Mouse (Mus musculus) G1E (cell line): ENCODE measurements around the gene Rnf207.

Source experiments
- CTCF ChIP-seq: IDR thresholded peaks from 2 replicates; pipeline ENCODE4 v1.5.1; 2012; ENCODE audit warnings: low read depth, low read length, inconsistent platforms, mixed read lengths
- GATA1 ChIP-seq: IDR thresholded peaks from 2 replicates; pipeline ENCODE4 v1.6.1; 2012; ENCODE audit warnings: borderline replicate concordance, low read length, inconsistent platforms, mixed read lengths
- POLR2AphosphoS5 ChIP-seq: IDR thresholded peaks from 2 replicates; pipeline ENCODE4 v1.6.1; 2012; ENCODE audit warnings: low read depth, low read length, inconsistent platforms; ENCODE audit not compliant: insufficient replicate concordance

DNA sequence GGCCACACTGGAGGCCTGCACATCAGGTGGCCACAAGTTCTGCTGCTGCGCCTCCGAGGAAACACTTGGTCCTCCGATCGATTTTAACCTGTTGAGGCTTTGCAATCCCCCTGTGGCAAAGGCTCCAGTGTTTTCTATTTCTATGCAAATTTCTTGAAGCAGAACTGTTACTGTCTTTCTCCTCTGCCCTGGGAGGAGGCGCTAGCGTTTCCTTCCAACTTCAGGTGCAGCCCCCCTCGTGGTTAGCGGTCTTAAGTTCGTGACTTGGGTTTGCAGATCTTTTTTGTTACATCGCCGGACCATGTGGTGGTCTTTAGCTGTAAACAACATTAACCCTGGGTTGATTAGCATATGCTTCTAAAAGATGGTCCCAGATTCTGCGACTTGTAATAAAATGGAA is 14.8 kb upstream of the Rnf207 start:
- no peak for TF ChIP-seq GATA1
- TF ChIP-seq POLR2AphosphoS5, result no peak
- no peak for TF ChIP-seq CTCF
